Mouse (Mus musculus) adrenal gland, postnatal 36 days (tissue): ENCODE data around the gene Pcna. TPM values are rescaled to one million over a fixed set of nuclear protein-coding genes. Genes with fewer than 3 reads are reported as not detected.
"Not testable (repeated sequence)": the region's sequence is repeated elsewhere in the genome, so short reads cannot be mapped to it uniquely, and the experiment has no call there.

Experiments used
- DNase-seq, 2 experiments: peaks; one replicate each; pipeline ENCODE4 v3.0.0; 2021; ENCODE audit warnings: mixed read lengths in 1 of 2
- total RNA-seq, 2 experiments: library from RNA; stranded (reverse); gene quantifications; 2 replicates each; pipeline ENCODE4 v1.2.3; 2021

Gene Pcna
- total RNA-seq, 2 experiments from 2014 or later: 96.5 to 111 TPM

GRCm38 (mm10) chr2:132278273-132278853, 25.2 kb upstream of the Pcna start:
- DNase-seq: no peak

- no peak for DNase-seq
Observed at GRCm38 (mm10) chr2:132276249-132276648, 23.1 kb upstream of the Pcna start.

GRCm38 (mm10) chr2:132275527-132275926, 22.4 kb upstream of the Pcna start:
- DNase-seq: no peak

GRCm38 (mm10) chr2:132272694-132273389, 19.7 kb upstream of the Pcna start:
- no peak for DNase-seq

- DNase-seq: no peak
Observed at GRCm38 (mm10) chr2:132270331-132270951, 17.3 kb upstream of the Pcna start.

- DNase-seq: peak; percentile 25 to 37
Observed at GRCm38 (mm10) chr2:132269217-132269616, 16.1 kb upstream of the Pcna start.

- DNase-seq: no peak
Observed at GRCm38 (mm10) chr2:132266086-132266485, 13.0 kb upstream of the Pcna start.

- no peak for DNase-seq
Observed at GRCm38 (mm10) chr2:132265196-132265595, 12.1 kb upstream of the Pcna start.

GRCm38 (mm10) chr2:132264266-132264710, 11.2 kb upstream of the Pcna start:
- no peak for DNase-seq

GRCm38 (mm10) chr2:132263421-132264265, 10.5 kb upstream of the Pcna start:
- peak; percentile 20 to 38 for DNase-seq

GRCm38 (mm10) chr2:132262879-132263398, 9.8 kb upstream of the Pcna start, which contains the start of gene Cds2:
Cds2 (plus strand) TSS chr2:132263148.
- peak; percentile 100 for DNase-seq

- DNase-seq: no peak
Observed at GRCm38 (mm10) chr2:132262175-132262574, 9.1 kb upstream of the Pcna start.

- DNase-seq: no peak
Observed at GRCm38 (mm10) chr2:132260601-132261000, 7.5 kb upstream of the Pcna start.

- DNase-seq: no peak
Observed at GRCm38 (mm10) chr2:132257350-132258068, 4.4 kb upstream of the Pcna start.

- DNase-seq: no peak
Observed at GRCm38 (mm10) chr2:132253603-132254002, 489 bp upstream of the Pcna start.

GRCm38 (mm10) chr2:132251911-132252310, 1.2 kb downstream of the Pcna start:
- no peak for DNase-seq

GRCm38 (mm10) chr2:132247539-132248313, 5.4 kb downstream of the Pcna start, which contains the start of gene Tmem230:
Tmem230 (minus strand) TSS chr2:132247807.
- DNase-seq: peak; percentile 95 to 96

- no peak for DNase-seq
Observed at GRCm38 (mm10) chr2:132243370-132243769, 9.7 kb downstream of the Pcna start.

- DNase-seq: peak; percentile 69 to 83
Observed at GRCm38 (mm10) chr2:132240457-132240856, 12.7 kb downstream of the Pcna start.

GRCm38 (mm10) chr2:132239434-132239833, 13.7 kb downstream of the Pcna start:
- not testable (repeated sequence) for DNase-seq
